Mouse (Mus musculus) G1E (cell line): ENCODE results near the gene Sulf2.

ENCODE experiments used
- CTCF ChIP-seq: IDR thresholded peaks from 2 replicates; pipeline ENCODE4 v1.5.1; 2012; ENCODE audit warnings: low read depth, low read length, inconsistent platforms, mixed read lengths
- GATA2 ChIP-seq: IDR thresholded peaks from 2 replicates; pipeline ENCODE4 v1.6.1; 2012; ENCODE audit warnings: low read depth, low read length, inconsistent platforms, borderline replicate concordance
- TAL1 ChIP-seq: conservative IDR thresholded peaks from 2 replicates; pipeline ENCODE4 v1.6.1; 2012; ENCODE audit warnings: low read depth, low read length, inconsistent platforms, mixed read lengths

- TF ChIP-seq CTCF (no peak), TAL1 (no peak), GATA2 (no peak)
Observed at GRCm38 (mm10) chr2:166157767-166158561, 2.5 kb upstream of the Sulf2 start.
